Mouse (Mus musculus) heart, embryonic 13.5 days (tissue): ENCODE data around the gene Mex3d. TPM values are rescaled to one million over a fixed set of nuclear protein-coding genes. Genes with fewer than 3 reads are reported as not detected.

Experiments used
- ATAC-seq: fragments of 200-750 bp; cut with Nextera tagmentation; 2 replicates; pipeline ENCODE4 v1.8.0; 2017; ENCODE audit warnings: moderate TSS enrichment; ENCODE audit not compliant: insufficient number of reproducible peaks, low FRiP score, low TSS enrichment; ENCODE audit errors: extremely low read depth
- H3K27ac ChIP-seq: fragments of 300-500 bp; sonication (generic); replicated peaks from 2 replicates; pipeline ENCODE4 v1.5.1; 2015; ENCODE audit warnings: moderate library complexity, mild to moderate bottlenecking, inconsistent platforms
- H3K27me3 ChIP-seq: fragments of 300-500 bp; sonication (generic); replicated peaks from 2 replicates; pipeline ENCODE4 v1.6.1; 2015; ENCODE audit warnings: mild to moderate bottlenecking, inconsistent platforms
- H3K36me3 ChIP-seq: fragments of 300-500 bp; sonication (generic); 2 replicates; pipeline ENCODE4 v1.6.1; 2015; ENCODE audit warnings: mild to moderate bottlenecking, inconsistent platforms
- H3K4me1 ChIP-seq: fragments of 300-500 bp; sonication (generic); 2 replicates; pipeline ENCODE4 v1.6.1; 2015; ENCODE audit warnings: inconsistent platforms
- H3K4me2 ChIP-seq: fragments of 300-500 bp; sonication (generic); 2 replicates; pipeline ENCODE4 v1.6.1; 2015; ENCODE audit warnings: inconsistent platforms, mild to moderate bottlenecking, moderate library complexity
- H3K4me3 ChIP-seq: fragments of 300-500 bp; sonication (generic); 2 replicates; pipeline ENCODE4 v1.5.1; 2015; ENCODE audit warnings: moderate library complexity, mild to moderate bottlenecking, inconsistent platforms
- H3K9ac ChIP-seq: fragments of 300-500 bp; sonication (generic); 2 replicates; pipeline ENCODE4 v1.6.1; 2015; ENCODE audit warnings: inconsistent platforms, mild to moderate bottlenecking, moderate library complexity
- H3K9me3 ChIP-seq: fragments of 300-500 bp; sonication (generic); 2 replicates; pipeline ENCODE4 v1.6.1; 2016; ENCODE audit warnings: inconsistent platforms
- WGBS: fragments of 180-500 bp; shearing (Covaris S2); methylation state at CpG from one replicate; pipeline ENCODE4 v1.1.7; 2015; ENCODE audit warnings: mixed read lengths; 5-methylcytosine and 5-hydroxymethylcytosine counted together
- polyA plus RNA-seq: library from polyadenylated mRNA; unstranded; fragments of >200 nt; fragmentation: Nextera tagmentation; extraction: Ambion mirVana; gene quantifications from 2 replicates; pipeline ENCODE4 v1.2.1, GENCODE M21; 2015

Mex3d gene
- polyA plus RNA-seq, 1 experiment from 2014 or later, result 4.5 TPM

DNA sequence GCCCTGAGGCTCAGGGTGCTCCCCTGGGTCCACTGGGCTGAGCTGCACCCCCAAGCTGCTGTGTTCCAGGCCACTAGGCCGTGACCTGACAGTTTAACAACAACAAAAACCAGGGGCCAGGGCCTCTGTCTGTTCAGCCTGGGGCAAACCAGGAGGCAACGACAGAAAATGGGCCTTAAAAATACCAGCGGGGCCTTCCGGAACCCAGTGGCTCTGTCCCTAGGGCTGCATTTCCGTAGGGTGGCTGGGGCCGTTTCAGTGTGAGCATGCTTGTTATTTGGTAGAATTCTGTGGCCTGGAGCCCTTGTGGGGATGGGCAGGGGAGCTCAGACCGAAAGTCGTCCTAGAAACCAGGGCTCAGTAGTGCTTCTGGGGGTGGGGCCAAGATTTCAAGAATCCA is 42.3 kb upstream of the Mex3d start:
- Histone ChIP-seq H3K27me3 (no peaks in the 10 kb centered on the region), H3K27ac (no peak overlapping the region), H3K4me3 (no peak overlapping the region), H3K9me3 (0 out of 2 replicates have a peak, but pooled peaks cover 5% of the 10 kb centered on the region), H3K36me3 (peaks cover 64% of the 10 kb centered on the region), H3K4me2 (no peak overlapping the region), H3K9ac (no peak overlapping the region), H3K4me1 (peaks cover 33% of the 10 kb centered on the region)
- no peak for ATAC-seq
- WGBS, result 86% methylated on average over 8 of the region's 8 CpGs

GRCm38 (mm10) chr10:80425041-80425440 is 37.6 kb upstream of the Mex3d start:
- Histone ChIP-seq H3K4me1 (peaks cover 38% of the 10 kb centered on the region), H3K4me2 (no peak overlapping the region), H3K9ac (no peak overlapping the region), H3K36me3 (peaks cover 95% of the 10 kb centered on the region), H3K27me3 (no peaks in the 10 kb centered on the region), H3K4me3 (no peak overlapping the region), H3K27ac (no peak overlapping the region), H3K9me3 (0 out of 2 replicates have a peak, but pooled peaks cover 5% of the 10 kb centered on the region)
- no peak for ATAC-seq
- 92% methylated on average over 3 of the region's 3 CpGs for WGBS

GRCm38 (mm10) chr10:80423562-80423961 is 36.1 kb upstream of the Mex3d start:
- 0 out of 2 replicates have a peak overlapping the region, but pooled peaks have one; percentile 21 for H3K9ac ChIP-seq
- no peak overlapping the region for H3K27ac ChIP-seq
- no peak overlapping the region for H3K4me2 ChIP-seq
- no peak overlapping the region for H3K4me3 ChIP-seq
- ATAC-seq, result no peak
- peaks cover 52% of the 10 kb centered on the region for H3K4me1 ChIP-seq
- H3K9me3 ChIP-seq, result 0 out of 2 replicates have a peak, but pooled peaks cover 5% of the 10 kb centered on the region
- peaks cover 95% of the 10 kb centered on the region for H3K36me3 ChIP-seq
- WGBS, result 47% methylated on average over 4 of the region's 4 CpGs
- no peaks in the 10 kb centered on the region for H3K27me3 ChIP-seq

DNA sequence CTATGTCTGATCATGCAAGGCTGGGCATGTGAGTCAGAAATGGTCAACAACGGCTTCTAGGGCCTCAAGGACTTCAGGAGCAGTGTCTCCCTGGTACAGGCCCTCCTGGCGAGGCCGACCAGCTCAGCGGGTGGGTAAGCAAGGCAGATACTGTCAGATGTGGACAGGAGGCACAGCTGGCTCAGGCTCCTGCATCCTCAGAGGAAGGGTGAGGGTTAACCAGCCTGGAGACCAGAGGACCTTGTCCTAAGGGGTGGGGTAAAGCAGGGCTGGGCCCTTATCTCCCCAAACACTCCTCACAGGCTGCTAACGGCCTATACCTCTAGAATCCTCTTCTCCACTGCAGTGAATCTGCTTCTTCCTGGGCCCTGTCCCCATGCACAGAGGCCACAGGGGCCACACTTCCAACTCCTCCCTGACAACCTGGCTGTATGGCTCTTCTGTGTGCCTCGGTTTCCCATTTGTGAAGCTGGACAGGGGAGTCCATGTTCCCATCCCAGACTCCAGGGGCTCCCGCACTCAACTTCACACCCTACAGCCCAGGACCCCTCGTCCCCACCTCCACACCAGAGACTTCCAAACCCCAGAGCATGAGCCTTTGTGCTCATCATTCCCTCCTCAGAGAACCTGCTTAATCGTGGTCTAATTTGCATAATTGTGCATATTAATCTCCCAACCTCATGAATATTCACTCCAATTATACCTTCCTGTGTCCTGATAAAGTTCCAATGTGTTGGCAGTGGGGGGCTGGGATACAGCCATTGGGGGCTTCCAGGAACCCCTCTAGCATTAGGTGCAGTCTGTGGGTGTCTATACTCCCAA is 34.4 kb upstream of the Mex3d start:
- peak overlapping the region; percentile 2; the same call in 1 of the 2 replicates for H3K4me2 ChIP-seq
- 0 out of 2 replicates have a peak, but pooled peaks cover 5% of the 10 kb centered on the region for H3K9me3 ChIP-seq
- ATAC-seq, result no peak
- H3K9ac ChIP-seq, result peak overlapping the region; percentile 58; the same call in 1 of the 2 replicates
- H3K4me1 ChIP-seq, result peaks cover 56% of the 10 kb centered on the region
- H3K27ac ChIP-seq, result 0 out of 2 replicates have a peak overlapping the region, but pooled peaks have one; percentile 33
- H3K36me3 ChIP-seq, result peaks cover 95% of the 10 kb centered on the region
- no peak overlapping the region for H3K4me3 ChIP-seq
- 79% methylated on average over 9 of the region's 9 CpGs for WGBS
- H3K27me3 ChIP-seq, result no peaks in the 10 kb centered on the region

DNA sequence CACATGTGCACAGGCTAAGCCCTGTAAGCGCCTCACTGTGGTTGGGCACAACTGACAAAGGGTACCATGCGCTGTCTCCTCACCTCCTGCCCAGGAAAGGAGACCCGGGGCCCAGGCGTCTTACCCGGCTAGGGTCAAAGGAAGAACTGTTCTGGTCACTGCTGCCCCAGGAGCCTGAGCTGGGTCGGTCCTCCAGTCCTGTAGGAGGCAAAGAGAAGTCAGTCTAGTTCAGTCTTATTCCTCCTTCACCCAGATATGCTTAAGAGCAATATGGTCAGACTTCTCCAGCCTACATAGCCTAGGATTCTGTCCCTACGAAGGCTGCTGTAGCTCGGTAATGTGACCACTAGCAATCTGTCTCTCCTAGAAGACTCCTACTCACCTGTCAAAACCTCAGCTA is 33.7 kb upstream of the Mex3d start:
- Histone ChIP-seq H3K4me3 (no peak overlapping the region), H3K9me3 (0 out of 2 replicates have a peak, but pooled peaks cover 5% of the 10 kb centered on the region), H3K4me1 (peaks cover 56% of the 10 kb centered on the region), H3K9ac (no peak overlapping the region), H3K36me3 (peaks cover 95% of the 10 kb centered on the region), H3K27ac (no peak overlapping the region), H3K27me3 (no peaks in the 10 kb centered on the region), H3K4me2 (no peak overlapping the region)
- ATAC-seq, result no peak
- WGBS, result 86% methylated on average over 8 of the region's 8 CpGs

DNA sequence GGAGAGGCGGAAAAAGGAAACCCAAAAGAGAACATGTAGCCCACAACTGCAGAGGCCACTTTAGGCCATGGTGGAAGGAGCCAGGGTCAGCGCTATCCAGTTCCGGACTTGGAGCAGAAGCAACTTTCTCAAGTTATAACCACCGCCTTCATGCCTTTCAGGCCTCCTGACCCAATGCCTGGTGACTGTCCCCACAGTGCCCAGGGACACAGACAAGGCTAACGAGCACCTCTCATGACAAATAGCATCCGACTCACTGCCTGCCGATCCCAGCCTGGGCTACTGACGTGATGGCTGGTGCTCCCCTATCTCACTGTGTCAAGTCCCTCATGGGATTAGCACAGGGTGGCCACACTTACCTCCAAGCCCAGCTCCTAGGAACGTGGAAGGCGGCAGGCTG is 33.3 kb upstream of the Mex3d start:
- 0 out of 2 replicates have a peak, but pooled peaks cover 5% of the 10 kb centered on the region for H3K9me3 ChIP-seq
- H3K27me3 ChIP-seq, result no peaks in the 10 kb centered on the region
- no peak overlapping the region for H3K4me2 ChIP-seq
- H3K9ac ChIP-seq, result no peak overlapping the region
- ATAC-seq, result no peak
- peaks cover 95% of the 10 kb centered on the region for H3K36me3 ChIP-seq
- no peak overlapping the region for H3K27ac ChIP-seq
- 92% methylated on average over 10 of the region's 10 CpGs for WGBS
- no peak overlapping the region for H3K4me3 ChIP-seq
- H3K4me1 ChIP-seq, result peaks cover 56% of the 10 kb centered on the region

DNA sequence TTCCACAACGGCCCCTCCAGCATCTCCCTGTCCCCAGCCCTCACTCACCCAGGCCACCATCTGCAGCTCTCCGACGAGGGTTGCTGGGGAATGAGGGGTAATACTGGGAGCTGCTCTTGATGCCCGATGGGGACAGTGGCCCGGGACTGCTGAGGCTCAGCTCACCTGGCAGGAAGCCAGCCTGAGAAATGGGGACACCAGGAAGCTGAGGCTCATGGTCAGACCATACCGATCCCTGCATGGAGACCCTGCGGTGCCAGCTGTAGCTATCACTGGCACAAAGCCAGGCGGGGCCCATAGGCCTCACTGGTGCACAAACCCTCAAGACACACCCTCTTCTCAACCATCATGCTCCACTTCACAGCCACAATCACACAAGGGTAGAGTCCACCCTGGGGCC is 32.0 kb upstream of the Mex3d start:
- H3K9ac ChIP-seq, result peak overlapping the region; percentile 37; the same call in 1 of the 2 replicates

DNA sequence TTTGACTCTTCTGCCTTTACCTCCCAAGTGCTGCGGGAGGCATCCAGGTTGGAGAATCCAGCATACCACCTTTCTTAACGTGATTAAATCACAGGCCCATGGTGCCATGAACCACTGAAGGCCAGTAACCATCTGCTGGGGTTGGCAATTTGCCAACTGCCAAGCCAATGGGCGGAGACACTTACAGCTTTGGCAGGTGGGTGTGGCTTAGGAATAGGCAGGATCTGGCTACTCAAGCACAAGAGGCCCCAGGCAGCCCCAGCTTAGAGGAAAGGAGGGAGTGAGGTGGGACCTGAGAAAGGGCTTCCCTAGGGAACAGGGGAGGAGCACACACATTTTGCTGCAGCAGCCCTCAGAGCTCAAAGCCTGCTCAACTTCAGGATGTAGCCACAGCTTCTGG is 30.9 kb upstream of the Mex3d start:
- Histone ChIP-seq H3K27ac (0 out of 2 replicates have a peak overlapping the region, but pooled peaks have one; percentile 13), H3K9me3 (no peaks in the 10 kb centered on the region), H3K4me3 (no peak overlapping the region), H3K27me3 (no peaks in the 10 kb centered on the region), H3K4me1 (peaks cover 44% of the 10 kb centered on the region), H3K36me3 (peaks cover 95% of the 10 kb centered on the region), H3K9ac (peak overlapping the region; percentile 37; the same call in 1 of the 2 replicates), H3K4me2 (no peak overlapping the region)
- 63% methylated on average over 3 of the region's 3 CpGs for WGBS
- no peak for ATAC-seq

More for the DNA sequence above, 32.0 kb upstream of the Mex3d start:
- Histone ChIP-seq H3K4me1 (peaks cover 55% of the 10 kb centered on the region), H3K27me3 (no peaks in the 10 kb centered on the region), H3K27ac (no peak overlapping the region), H3K36me3 (peaks cover 95% of the 10 kb centered on the region), H3K9me3 (no peaks in the 10 kb centered on the region), H3K4me2 (no peak overlapping the region), H3K4me3 (no peak overlapping the region)
- 75% methylated on average over 8 of the region's 8 CpGs for WGBS
- no peak for ATAC-seq

DNA sequence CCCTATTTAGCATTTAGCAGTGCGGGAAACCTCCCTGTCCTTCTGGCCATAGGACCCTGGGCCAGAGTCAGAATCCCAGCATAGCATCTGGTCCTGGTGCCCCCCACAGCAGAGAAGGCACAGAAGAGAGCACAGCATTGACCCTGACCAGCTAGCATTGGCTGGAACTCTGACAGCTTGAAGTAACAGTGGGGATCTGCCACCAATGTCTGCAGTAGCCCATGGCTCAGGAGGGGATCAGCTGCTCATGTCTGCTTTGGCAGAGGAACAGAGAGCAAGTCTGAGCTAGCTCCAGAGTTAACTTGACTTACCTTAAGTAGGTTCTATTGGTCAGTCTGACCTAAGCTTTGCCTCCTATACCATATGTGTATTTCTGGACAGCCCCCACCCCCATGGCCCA is 30.4 kb upstream of the Mex3d start:
- H3K4me3 ChIP-seq, result no peak overlapping the region
- no peak overlapping the region for H3K9ac ChIP-seq
- 91% methylated on average over 1 of the region's 1 CpGs for WGBS
- no peak for ATAC-seq
- no peak overlapping the region for H3K27ac ChIP-seq
- H3K4me1 ChIP-seq, result peaks cover 39% of the 10 kb centered on the region
- H3K36me3 ChIP-seq, result peaks cover 96% of the 10 kb centered on the region
- H3K4me2 ChIP-seq, result no peak overlapping the region
- H3K9me3 ChIP-seq, result no peaks in the 10 kb centered on the region
- no peaks in the 10 kb centered on the region for H3K27me3 ChIP-seq

DNA sequence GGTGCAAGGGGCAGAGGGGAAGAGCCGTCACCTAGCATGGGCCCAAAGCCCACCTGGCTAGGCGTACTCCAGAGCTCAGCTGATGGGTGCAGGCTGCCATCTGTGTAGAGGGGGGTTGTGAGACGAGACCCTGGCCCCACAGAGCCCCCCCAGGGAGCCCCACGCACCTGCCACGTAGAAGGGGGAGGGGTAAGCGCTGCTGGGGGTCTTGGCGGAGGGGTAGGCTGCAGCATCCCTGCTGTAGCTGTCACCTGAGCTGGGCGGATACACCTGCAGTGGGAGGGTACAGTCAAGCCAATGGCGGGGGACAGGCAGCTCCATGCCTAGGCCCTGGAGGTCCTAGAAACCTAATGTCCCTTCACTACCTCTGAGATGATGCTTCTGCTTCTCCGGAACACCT is 29.9 kb upstream of the Mex3d start:
- no peak for ATAC-seq
- 93% methylated on average over 10 of the region's 10 CpGs for WGBS
- H3K27ac ChIP-seq, result no peak overlapping the region

GRCm38 (mm10) chr10:80415566-80415965 is 28.1 kb upstream of the Mex3d start:
- Histone ChIP-seq H3K9ac (no peak overlapping the region), H3K36me3 (peaks cover 100% of the 10 kb centered on the region), H3K27ac (no peak overlapping the region), H3K9me3 (no peaks in the 10 kb centered on the region), H3K4me3 (no peak overlapping the region), H3K27me3 (no peaks in the 10 kb centered on the region), H3K4me1 (peaks cover 24% of the 10 kb centered on the region), H3K4me2 (no peak overlapping the region)
- no peak for ATAC-seq
- 91% methylated on average over 7 of the region's 7 CpGs for WGBS

More for the DNA sequence above, 29.9 kb upstream of the Mex3d start:
- H3K4me3 ChIP-seq, result no peak overlapping the region
- H3K9me3 ChIP-seq, result no peaks in the 10 kb centered on the region
- H3K4me1 ChIP-seq, result peaks cover 35% of the 10 kb centered on the region
- H3K27me3 ChIP-seq, result no peaks in the 10 kb centered on the region
- peaks cover 100% of the 10 kb centered on the region for H3K36me3 ChIP-seq
- no peak overlapping the region for H3K4me2 ChIP-seq
- no peak overlapping the region for H3K9ac ChIP-seq
